Mouse (Mus musculus): Measurements from ENCODE around the gene Adamtsl1. TPM values are rescaled to one million over a fixed set of nuclear protein-coding genes. Genes with fewer than 3 reads are reported as not detected.

Adamtsl1 gene
- total and polyA plus RNA-seq, 2 experiments from 2014 or later: 4.2 to 12.6 TPM

DNA sequence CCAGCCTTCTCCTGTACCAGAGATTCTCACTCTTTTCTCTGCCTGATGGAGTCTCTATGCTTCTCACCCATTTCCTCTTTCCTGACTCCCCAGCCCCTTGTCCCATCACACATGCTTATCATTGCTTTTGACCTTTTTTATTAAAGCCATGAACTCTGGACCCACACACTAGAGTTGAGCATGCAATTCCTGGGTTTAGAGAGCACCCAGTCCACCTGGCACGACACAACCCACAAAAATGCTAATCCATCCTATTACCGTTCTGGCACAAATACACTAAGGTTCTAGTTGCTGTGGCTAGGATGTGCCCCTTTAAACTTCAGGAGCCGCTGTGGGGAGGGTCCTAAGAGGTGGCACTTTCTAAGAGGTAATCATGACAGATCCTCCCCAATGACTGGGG is 921.7 kb downstream of the Adamtsl1 start:
- 87% methylated on average over 3 of the region's 3 CpGs for WGBS
- ATAC-seq (no peak), DNase-seq (no peak)
- Histone ChIP-seq H3K27ac (ENCODE audit: low read depth, low read length) (no peak overlapping the region), H3K9me3 (ENCODE audit: low read length) (no peaks in the 10 kb centered on the region), H3K36me3 (ENCODE audit: insufficient read depth) (no peaks in the 10 kb centered on the region), H3K27me3 (ENCODE audit: insufficient read depth, low read length) (no peaks in the 10 kb centered on the region), H3K4me3 (ENCODE audit: low read depth, low read length) (no peak overlapping the region), H3K9ac (no peak overlapping the region), H3K4me2 (ENCODE audit: low read depth) (no peak overlapping the region), H3K4me1 (ENCODE audit: insufficient read depth) (no peaks in the 10 kb centered on the region)
- no peak for TF ChIP-seq CTCF (IDR thresholded peaks at IDR 0.05; ENCODE audit: low read depth)

DNA sequence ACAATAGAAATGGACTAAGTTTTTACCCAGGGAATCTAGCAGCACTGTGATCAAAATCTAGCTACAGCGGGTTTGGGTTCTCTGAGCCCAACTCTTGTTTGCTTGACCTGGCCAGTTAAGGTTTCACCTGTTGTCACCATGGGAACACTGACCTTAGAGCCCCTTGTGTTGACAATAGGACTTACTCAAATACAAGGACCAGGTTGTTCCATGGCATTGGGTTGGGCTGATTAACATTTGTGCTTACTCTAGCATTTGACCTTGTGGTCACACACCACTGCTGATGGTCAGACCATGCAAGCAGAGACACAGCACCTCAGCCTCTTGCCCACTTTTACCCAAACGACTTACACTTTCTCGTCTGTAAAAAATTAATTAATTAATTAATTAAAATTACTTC is 922.4 kb downstream of the Adamtsl1 start:
- Histone ChIP-seq H3K4me1 (ENCODE audit: insufficient read depth) (no peaks in the 10 kb centered on the region), H3K27ac (ENCODE audit: low read depth, low read length) (no peak overlapping the region), H3K4me3 (ENCODE audit: low read depth, low read length) (no peak overlapping the region), H3K36me3 (ENCODE audit: insufficient read depth) (no peaks in the 10 kb centered on the region), H3K9ac (no peak overlapping the region), H3K4me2 (ENCODE audit: low read depth) (no peak overlapping the region), H3K9me3 (ENCODE audit: low read length) (no peaks in the 10 kb centered on the region), H3K27me3 (ENCODE audit: insufficient read depth, low read length) (no peaks in the 10 kb centered on the region)
- no peak for ATAC-seq
- 87% methylated on average over 3 of the region's 3 CpGs for WGBS
- DNase-seq: no peak
- TF ChIP-seq CTCF (IDR thresholded peaks at IDR 0.05; ENCODE audit: low read depth): no peak

DNA sequence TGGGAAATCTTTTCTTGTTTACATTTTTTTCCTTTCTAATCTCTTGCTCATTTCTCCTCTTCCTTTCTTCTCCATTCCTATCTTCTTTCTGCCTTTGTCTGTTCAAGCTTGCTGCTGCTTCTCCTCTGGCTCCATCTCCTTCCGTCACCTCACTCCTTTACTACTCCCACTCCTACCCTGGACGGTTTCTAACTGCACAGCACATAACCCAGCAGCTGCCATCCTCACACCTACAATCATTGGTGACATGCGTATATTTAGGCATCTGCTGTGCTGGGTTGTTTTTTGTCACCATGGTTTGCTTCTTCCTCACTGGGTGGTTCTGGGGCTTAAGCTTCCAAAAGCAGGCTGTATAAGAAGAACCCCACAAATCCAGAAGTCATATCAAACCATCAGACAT is 936.5 kb downstream of the Adamtsl1 start:
- no peaks in the 10 kb centered on the region for H3K9me3 ChIP-seq (ENCODE audit: low read length)
- H3K27me3 ChIP-seq (ENCODE audit: insufficient read depth, low read length): no peaks in the 10 kb centered on the region
- 91% methylated on average over 3 of the region's 3 CpGs for WGBS

DNA sequence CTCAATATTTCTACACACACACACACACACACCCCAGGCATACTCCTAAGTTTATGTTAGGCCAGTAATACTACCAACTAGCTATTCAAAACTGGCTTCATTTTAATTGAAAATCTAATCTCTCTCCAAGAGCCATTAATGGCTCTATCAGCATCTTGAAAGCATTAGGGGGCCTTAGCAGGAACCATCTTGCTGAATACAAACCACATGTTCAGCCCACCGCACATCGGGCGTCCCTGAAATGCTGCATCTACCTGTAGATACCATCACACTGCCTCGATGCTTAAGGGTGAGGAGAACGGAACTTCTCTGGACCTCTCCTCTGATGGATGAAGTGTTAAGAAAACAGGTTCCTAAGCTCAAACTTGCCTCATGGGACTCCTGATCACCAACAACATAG is 950.8 kb downstream of the Adamtsl1 start:
- Histone ChIP-seq H3K4me2 (ENCODE audit: low read depth) (no peak overlapping the region), H3K4me3 (ENCODE audit: low read depth, low read length) (no peak overlapping the region), H3K36me3 (ENCODE audit: insufficient read depth) (no peaks in the 10 kb centered on the region), H3K27ac (ENCODE audit: low read depth, low read length) (no peak overlapping the region), H3K9me3 (ENCODE audit: low read length) (no peaks in the 10 kb centered on the region), H3K9ac (no peak overlapping the region), H3K4me1 (ENCODE audit: insufficient read depth) (no peaks in the 10 kb centered on the region), H3K27me3 (ENCODE audit: insufficient read depth, low read length) (no peaks in the 10 kb centered on the region)
- DNase-seq: no peak
- 93% methylated on average over 5 of the region's 5 CpGs for WGBS
- no peak for ATAC-seq
- TF ChIP-seq CTCF (IDR thresholded peaks at IDR 0.05; ENCODE audit: low read depth): no peak

More for the DNA sequence above, 936.5 kb downstream of the Adamtsl1 start:
- no peak for ATAC-seq
- no peaks in the 10 kb centered on the region for H3K4me1 ChIP-seq (ENCODE audit: insufficient read depth)
- TF ChIP-seq CTCF (IDR thresholded peaks at IDR 0.05; ENCODE audit: low read depth): no peak
- DNase-seq: no peak
- H3K9ac ChIP-seq: no peak overlapping the region
- no peak overlapping the region for H3K4me3 ChIP-seq (ENCODE audit: low read depth, low read length)
- no peak overlapping the region for H3K4me2 ChIP-seq (ENCODE audit: low read depth)
- H3K27ac ChIP-seq (ENCODE audit: low read depth, low read length): no peak overlapping the region
- H3K36me3 ChIP-seq (ENCODE audit: insufficient read depth): no peaks in the 10 kb centered on the region

All from forebrain, postnatal 0 days (tissue).